Mouse (Mus musculus) left cerebral cortex, postnatal 4 days (tissue): ENCODE measurements at regions not wholly inside any gene's neighbourhood (a gene's known extent, or its start where the extent isn't known, plus 50 kb on each side); places are given as distances from the start of the nearest gene placed in this dataset.

Source experiments
- DNase-seq: peaks from one replicate; pipeline ENCODE4 v3.0.0-alpha.2; 2022
- intact Hi-C: fragments of 180-260 bp; cut with DNase I; formaldehyde crosslinking; loops from one replicate; pipeline ENCODE4 v1.15.1; 2025

DNA sequence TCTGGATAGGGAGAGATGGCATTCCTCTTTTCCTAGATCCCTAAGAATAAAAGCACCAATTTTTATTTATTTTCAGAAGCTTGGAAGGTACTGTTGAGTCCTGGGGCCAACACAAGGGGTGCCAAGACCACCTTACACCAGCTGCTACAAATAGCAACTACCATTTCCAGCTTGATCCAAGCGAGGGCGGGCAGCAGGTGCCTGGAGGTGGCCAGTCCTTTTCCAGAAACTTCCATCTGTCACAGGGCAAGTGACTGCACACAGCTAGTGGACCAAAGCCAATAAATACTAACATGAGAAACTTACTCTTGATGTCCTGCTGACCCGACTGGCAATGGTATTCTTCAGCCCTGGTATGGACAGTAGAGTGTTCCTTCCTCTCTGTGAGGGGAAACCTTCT, 80.0 kb upstream of the Tmc1 start:
- peak; percentile 56 for DNase-seq
- intact Hi-C loops = loop anchor here (10.0 kb wide), 1 partner anchor 531 kb away; no protein-coding TSS in a partner anchor

DNA sequence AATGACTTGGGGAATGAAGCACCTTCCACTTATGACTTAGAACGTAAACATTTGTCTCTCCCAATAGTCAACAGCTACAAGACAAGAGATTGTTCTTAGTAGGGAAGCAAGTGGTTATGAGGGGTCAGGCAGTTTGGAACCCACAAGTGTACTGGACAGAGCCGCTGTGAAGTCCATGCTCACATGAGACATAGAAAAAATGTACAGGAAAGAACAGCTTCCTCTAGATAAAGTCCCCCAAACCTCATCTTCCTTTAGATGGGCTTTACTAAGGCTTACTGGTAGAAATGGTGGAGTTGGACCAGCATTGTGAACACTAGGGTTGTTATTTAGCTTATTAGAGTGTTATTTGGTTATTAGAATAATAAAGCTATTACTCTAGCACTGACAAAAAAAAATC, 78.6 kb upstream of the Tmc1 start:
- intact Hi-C loops = loop anchor here (10.0 kb wide), 1 partner anchor 532 kb away; no protein-coding TSS in a partner anchor
- no peak for DNase-seq

DNA sequence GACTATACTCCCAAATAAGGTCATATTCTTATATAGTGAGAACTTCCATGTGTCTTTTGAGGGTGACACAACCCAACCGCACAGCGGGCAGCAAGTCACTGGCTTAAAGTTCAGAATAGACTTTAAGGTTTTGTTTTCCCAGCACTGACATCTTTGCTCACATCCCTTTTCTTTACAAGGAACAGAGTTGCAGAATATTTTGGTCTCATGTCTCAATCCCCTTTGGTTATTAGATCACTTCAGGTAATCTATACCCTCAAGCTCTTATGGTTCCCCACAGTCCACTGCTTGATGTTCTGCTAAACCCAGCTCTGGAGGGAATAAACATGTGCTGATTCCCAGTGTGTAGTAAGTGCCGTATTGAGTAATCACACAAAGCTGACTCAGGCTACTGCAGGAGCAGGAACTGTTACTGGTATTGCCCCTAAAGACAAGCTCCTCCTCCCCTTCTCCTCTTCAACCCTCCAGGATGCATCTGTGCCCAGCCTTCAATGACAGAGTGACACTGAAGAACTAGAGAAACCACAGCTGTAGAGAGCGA, 77.8 kb upstream of the Tmc1 start:
- no peak for DNase-seq
- intact Hi-C loops = loop anchor here (10.0 kb wide), 1 partner anchor 533 kb away; no protein-coding TSS in a partner anchor

DNA sequence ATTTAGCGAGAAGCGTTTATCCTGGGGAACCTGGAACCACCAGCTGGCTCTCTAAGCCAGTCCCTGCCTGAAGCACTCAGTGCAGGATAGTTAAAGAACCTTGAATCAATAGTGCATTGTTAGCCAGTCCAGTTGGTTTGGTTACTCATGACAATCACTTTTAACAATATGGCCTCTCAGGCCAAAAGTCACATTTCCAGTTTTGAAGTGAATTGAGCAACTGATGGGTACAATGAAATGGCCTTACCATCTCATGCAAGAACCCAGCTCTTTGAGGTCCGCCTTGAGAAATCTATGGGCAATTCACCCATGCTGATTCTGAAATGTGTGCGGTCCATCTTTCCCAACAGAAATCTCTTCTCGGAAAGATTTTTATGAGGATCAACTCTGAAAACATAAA, 77.0 kb upstream of the Tmc1 start:
- intact Hi-C loops = loop anchor here (10.0 kb wide), 1 partner anchor 534 kb away; no protein-coding TSS in a partner anchor
- no peak for DNase-seq

DNA sequence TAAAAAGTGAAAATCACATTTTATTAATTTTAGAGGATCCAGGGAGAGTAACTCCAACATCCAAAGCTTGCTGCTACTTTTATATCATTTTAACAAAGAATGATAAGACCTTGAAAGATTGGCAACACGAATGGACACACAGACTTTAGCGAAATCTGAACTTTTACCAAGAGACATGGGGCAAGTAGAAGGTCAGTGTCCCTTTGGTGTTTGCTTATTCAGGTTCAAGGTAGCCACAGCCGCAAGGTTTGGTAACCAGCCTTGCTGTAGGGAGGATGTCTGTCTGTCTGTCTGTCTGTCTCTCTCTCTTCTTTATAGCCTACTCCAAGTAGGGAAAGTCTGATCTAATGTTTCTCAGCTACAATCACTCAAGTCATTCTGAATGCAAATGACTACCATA, 75.0 kb upstream of the Tmc1 start:
- no peak for DNase-seq

DNA sequence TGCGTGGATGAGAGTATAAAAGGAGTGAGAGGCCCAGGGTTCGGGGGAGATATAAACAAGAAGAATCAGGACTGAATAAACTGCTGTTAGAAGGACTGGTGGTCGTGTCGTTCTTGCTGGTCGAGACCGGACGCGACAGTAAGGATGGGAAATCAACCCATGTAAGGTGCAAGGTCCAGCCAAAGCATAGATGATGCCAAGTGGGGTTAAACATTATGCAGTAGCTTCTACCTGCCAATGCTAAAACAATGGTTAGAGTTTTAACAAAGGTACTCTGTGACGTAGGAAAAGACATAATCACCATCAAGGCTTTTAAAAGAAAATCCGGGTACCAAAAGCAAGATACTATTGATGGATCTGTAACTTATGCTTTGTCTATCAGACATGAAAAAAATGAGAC, 58.4 kb upstream of the Tmc1 start:
- intact Hi-C loops = no loop called here

More for the DNA sequence above, 75.0 kb upstream of the Tmc1 start:
- intact Hi-C loops = no loop called here

DNA sequence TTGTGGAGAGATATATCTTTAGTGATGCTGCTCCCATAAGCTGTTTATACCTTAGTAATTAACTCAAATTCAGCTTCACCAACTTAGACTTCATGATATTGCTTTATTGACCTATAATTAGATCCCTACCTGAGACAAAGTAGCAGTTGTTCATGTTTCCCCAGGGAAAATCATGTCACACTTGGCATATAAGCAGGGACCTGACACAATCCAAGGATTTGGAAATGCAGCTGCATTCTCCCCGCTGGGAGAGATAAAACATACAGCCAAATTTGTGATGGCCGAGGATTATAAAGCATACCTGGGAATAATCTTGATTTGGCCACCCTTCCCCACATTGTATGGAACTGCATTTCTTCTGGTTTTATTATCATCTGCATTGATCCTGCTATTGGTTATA, 55.6 kb upstream of the Tmc1 start:
- DNase-seq = no peak
- intact Hi-C loops = no loop called here

More for the DNA sequence above, 58.4 kb upstream of the Tmc1 start:
- DNase-seq = no peak

DNA sequence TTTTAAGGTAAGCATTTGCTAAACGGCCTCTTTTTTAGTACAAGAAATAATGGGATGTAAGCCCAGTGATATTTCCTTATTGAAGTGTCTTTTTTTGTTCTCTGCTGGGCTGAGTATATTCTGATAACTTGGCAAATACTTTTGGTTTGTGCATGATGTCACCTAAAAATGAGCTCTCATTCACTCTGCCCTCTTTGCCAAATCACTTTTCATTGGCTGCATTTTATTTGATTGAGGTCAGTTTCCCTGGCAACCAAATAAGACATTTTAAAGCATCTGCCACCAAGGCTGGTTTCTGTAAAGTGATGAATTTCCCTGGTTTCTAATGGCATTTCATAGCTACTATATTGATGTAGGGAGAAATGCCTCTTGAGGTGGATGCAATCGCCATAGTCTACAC, 50.4 kb upstream of the Tmc1 start:
- DNase-seq = no peak
- intact Hi-C loops = no loop called here
